Mouse (Mus musculus): ENCODE results near the gene Hoxd11.

DNA sequence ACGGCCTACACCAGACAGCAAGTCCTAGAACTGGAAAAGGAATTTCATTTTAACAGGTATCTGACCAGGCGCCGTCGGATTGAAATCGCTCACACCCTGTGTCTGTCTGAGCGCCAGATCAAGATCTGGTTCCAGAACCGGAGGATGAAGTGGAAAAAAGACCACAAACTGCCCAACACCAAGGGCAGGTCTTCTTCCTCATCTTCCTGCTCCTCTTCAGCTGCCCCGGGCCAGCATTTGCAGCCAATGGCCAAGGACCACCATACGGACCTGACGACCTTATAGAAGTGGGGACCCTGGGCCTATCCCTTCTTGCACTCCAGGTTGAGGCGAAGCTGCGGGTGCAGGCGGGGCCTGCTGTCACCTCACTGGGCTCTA lies 48.9 kb downstream of the Hoxd11 start:
- TF ChIP-seq CTCF (IDR thresholded peaks at IDR 0.05; ENCODE audit: insufficient read depth, low read depth, low read length) (no peak), POLR2A (IDR thresholded peaks at IDR 0.05; ENCODE audit: insufficient read depth, low read depth, low read length) (no peak)
